Mouse (Mus musculus) testis, adult 2 months (tissue): ENCODE data around the gene Ube2o. TPM values are rescaled to one million over a fixed set of nuclear protein-coding genes. Genes with fewer than 3 reads are reported as not detected.
A peak's percentile ranks its signal among the peaks of the same experiment; 100 is the strongest.

Experiments
- H3K27ac ChIP-seq: fragments of 200-500 bp; 2 replicates; pipeline ENCODE4 v1.5.1; 2012; ENCODE audit warnings: low read depth, low read length; ENCODE audit not compliant: control insufficient read depth, insufficient read depth
- H3K27me3 ChIP-seq: fragments of 200-500 bp; 2 replicates; pipeline ENCODE4 v1.6.1; 2012; ENCODE audit warnings: mild to moderate bottlenecking, low read length, moderate library complexity; ENCODE audit not compliant: control insufficient read depth, insufficient read depth
- H3K36me3 ChIP-seq: fragments of 200-500 bp; 2 replicates; pipeline ENCODE4 v1.6.1; 2012; ENCODE audit warnings: mild to moderate bottlenecking, low read length; ENCODE audit not compliant: control insufficient read depth, insufficient read depth
- H3K4me1 ChIP-seq: fragments of 200-500 bp; 2 replicates; pipeline ENCODE4 v1.6.1; 2012; ENCODE audit warnings: low read length; ENCODE audit not compliant: control insufficient read depth, insufficient read depth
- H3K4me3 ChIP-seq: fragments of 200-500 bp; 2 replicates; pipeline ENCODE4 v1.5.1; 2012; ENCODE audit warnings: low read depth, mild to moderate bottlenecking, low read length, moderate library complexity, mixed read lengths; ENCODE audit not compliant: control insufficient read depth
- CTCF ChIP-seq: fragments of 200-500 bp; IDR thresholded peaks from 2 replicates; pipeline ENCODE4 v1.5.1; 2012; ENCODE audit warnings: low read depth, mild to moderate bottlenecking, inconsistent platforms, low read length, moderate library complexity; ENCODE audit not compliant: control insufficient read depth, insufficient read depth, insufficient replicate concordance
- POLR2A ChIP-seq: fragments of 200-500 bp; IDR thresholded peaks from 2 replicates; pipeline ENCODE4 v1.6.1; 2012; ENCODE audit warnings: low read depth, mild to moderate bottlenecking, inconsistent platforms, low read length, moderate library complexity; ENCODE audit not compliant: control insufficient read depth
- polyA plus RNA-seq: library from polyadenylated mRNA; depleted of rRNA; stranded (reverse); fragments of >200 nt; gene quantifications from 2 replicates; pipeline ENCODE4 v1.2.3, GENCODE M21; 2012

Ube2o gene
- polyA plus RNA-seq, 1 experiment = 31.6 TPM

DNA sequence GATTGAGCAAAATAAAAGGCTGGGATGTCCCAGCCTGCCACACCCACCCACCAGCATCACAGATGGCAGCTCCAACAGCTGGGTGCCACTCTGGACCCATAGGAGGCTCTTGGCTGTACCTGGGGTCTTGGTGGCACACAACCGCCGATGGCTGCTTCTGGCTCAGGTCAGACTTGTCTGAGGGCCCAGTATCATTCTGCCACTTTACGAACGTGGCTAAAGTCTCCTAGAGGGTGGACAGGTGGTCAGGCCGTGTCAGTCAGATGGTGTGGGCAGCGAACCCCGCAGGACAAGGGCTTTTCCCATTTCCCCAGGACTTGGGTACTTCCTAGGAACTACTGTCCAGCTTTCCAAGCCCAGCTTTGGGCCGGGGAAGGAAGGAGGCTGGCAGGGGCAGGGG lies 19.9 kb upstream of the Ube2o start:
- H3K4me3 ChIP-seq = no peak overlapping the region
- no peaks in the 10 kb centered on the region for H3K27me3 ChIP-seq
- H3K4me1 ChIP-seq = no peaks in the 10 kb centered on the region
- no peak overlapping the region for H3K27ac ChIP-seq
- H3K36me3 ChIP-seq = no peaks in the 10 kb centered on the region
- no peak for TF ChIP-seq POLR2A
- TF ChIP-seq CTCF = no peak

DNA sequence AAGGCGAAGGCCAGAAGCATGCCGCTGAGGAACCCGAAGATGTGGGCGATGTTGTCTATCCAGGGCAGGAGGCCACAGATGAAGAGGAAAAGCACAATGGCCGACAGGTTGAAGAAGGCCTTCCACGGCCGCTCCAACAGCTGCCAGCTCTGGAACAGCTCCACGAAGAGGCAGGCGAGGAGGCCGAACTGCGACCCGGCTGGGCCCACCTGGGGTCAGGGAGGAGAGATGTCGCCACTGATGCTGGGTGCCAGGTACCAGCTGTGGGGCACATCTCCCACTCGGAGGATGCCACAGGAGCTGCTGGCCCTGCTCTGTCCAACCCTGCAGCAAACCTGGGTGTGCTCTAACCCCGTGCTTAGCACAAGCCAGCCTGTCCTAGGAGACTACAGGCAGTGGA lies 18.0 kb upstream of the Ube2o start:
- TF ChIP-seq CTCF = no peak
- no peak for TF ChIP-seq POLR2A
- Histone ChIP-seq H3K4me1 (no peaks in the 10 kb centered on the region), H3K27me3 (no peaks in the 10 kb centered on the region), H3K4me3 (no peak overlapping the region), H3K27ac (no peak overlapping the region), H3K36me3 (no peaks in the 10 kb centered on the region)

DNA sequence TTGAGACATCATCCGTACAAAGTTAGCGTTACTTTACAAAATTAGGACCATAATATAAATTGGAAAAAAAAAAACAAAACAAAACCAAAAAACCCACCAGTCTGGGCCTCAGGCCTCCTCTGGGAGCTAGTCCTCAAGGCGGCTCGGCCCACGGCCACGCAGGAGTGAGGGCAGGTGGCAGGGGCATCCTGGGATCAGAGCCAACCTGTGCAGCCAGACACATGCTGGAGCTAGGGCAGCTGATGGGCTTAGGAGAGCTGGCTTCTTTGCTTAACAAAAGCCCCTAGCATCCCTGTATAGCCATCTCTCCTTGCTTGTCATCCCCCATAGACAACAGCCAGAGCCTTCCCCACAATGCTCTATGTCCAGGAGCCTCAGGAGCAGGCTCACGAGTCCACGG lies 16.9 kb upstream of the Ube2o start:
- Histone ChIP-seq H3K27me3 (no peaks in the 10 kb centered on the region), H3K27ac (no peak overlapping the region), H3K36me3 (no peaks in the 10 kb centered on the region), H3K4me3 (no peak overlapping the region), H3K4me1 (no peaks in the 10 kb centered on the region)
- no peak for TF ChIP-seq CTCF
- no peak for TF ChIP-seq POLR2A

DNA sequence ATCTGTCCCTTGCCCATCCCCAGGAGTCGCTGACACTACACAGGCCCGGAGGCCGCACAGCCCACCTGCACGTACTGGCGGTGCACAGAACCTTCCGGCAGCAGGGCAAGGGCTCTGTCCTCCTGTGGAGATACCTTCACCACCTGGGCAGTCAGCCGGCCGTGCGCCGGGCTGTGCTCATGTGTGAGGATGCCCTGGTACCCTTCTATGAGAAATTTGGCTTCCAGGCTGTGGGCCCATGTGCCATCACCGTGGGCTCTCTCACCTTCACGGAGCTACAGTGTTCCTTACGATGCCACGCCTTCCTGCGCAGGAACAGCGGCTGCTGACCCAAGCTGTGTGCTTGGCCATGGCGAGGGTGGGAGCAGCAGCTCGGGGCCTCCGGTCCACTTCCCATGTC lies 15.5 kb upstream of the Ube2o start:
- Histone ChIP-seq H3K4me1 (no peaks in the 10 kb centered on the region), H3K27ac (no peak overlapping the region), H3K4me3 (no peak overlapping the region), H3K27me3 (no peaks in the 10 kb centered on the region), H3K36me3 (no peaks in the 10 kb centered on the region)
- TF ChIP-seq CTCF (no peak), POLR2A (no peak)

DNA sequence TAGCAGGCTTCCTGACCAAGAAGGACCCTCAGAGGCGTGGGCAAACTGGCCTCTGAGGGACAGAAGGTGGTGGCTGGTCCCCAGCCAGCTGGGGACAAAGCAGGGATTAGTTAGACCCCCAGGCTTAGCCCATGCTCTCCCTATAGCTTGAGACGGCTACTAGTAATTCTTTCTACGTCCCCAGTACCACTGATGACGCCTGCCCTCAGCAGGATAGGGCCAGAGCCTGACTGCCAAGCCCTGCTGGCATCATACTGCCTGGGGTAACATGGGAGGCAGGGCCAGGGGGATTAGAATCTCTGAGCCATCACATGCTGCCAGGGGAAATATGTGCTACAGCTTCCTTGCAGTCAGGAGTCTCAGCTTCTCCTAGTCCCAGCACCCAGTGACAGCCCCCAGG lies 12.1 kb upstream of the Ube2o start:
- H3K4me3 ChIP-seq = no peak overlapping the region
- H3K4me1 ChIP-seq = peaks cover 2% of the 10 kb centered on the region
- no peaks in the 10 kb centered on the region for H3K27me3 ChIP-seq
- H3K36me3 ChIP-seq = no peaks in the 10 kb centered on the region
- TF ChIP-seq POLR2A = no peak
- TF ChIP-seq CTCF = no peak
- H3K27ac ChIP-seq = no peak overlapping the region

DNA sequence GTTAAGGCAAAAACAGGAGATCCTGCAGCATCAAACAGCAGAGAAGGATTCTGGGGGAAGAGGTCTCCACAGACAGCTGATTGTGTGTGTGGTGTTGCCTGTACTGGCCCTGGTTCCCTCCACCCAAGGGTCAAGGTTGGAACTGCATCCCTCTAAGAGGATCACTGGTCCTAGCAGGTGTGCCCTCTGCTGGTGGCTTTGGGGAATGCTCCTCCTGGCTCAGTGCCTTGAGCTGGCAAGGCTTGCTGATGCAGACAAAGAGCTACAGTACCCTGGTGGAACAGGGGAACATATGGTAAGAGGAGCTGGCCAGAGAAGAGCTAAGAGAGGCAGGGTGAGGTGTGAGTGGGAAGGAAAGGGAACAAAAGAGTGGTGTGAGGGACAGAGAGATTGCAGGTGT lies 11.2 kb upstream of the Ube2o start:
- Histone ChIP-seq H3K27me3 (no peaks in the 10 kb centered on the region), H3K4me1 (peaks cover 2% of the 10 kb centered on the region), H3K4me3 (no peak overlapping the region), H3K27ac (no peak overlapping the region), H3K36me3 (no peaks in the 10 kb centered on the region)
- peak; percentile 98 for TF ChIP-seq CTCF
- no peak for TF ChIP-seq POLR2A

DNA sequence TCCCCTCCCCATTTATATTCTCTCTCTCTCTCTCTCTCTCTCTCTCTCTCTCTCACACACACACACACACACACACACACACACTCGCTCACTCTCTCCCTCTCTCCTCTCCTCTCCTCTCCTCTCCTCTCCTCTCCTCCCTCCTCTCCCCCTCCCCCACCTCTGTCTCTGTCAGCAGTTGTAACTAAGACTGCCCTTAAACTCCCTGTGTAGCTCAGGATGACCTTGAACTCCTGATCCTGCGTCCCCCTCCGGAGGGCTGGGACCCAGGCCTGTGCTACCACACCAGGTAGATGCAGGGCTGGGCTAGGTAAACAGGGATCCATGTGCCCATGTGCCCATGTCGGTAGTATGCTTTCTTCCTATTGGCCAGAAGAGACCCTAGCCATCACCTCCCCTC lies 10.4 kb upstream of the Ube2o start:
- Histone ChIP-seq H3K36me3 (no peaks in the 10 kb centered on the region), H3K4me1 (peaks cover 2% of the 10 kb centered on the region), H3K27me3 (no peaks in the 10 kb centered on the region), H3K4me3 (no peak overlapping the region), H3K27ac (no peak overlapping the region)
- TF ChIP-seq CTCF = no peak
- TF ChIP-seq POLR2A = no peak

DNA sequence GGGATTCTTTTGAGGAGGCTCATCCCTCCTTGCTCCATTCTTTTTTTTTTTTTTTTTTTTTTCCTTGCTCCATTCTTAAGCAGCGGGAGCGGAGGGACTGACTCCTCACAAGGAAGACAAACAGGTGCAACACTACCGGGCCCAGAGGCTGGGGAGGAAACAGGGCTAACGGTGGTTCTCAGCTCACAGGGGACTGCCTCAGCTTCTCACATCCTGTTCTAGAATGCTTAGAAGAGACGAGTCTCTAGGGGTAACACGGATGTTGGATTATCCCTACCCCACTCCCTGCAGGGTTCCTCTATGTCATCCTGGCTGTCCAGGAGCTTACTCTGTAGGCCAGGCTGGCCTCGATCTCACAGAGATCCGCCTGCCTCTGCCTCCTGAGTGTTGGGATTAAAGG lies 8.3 kb upstream of the Ube2o start:
- no peaks in the 10 kb centered on the region for H3K36me3 ChIP-seq
- H3K27ac ChIP-seq = no peak overlapping the region
- H3K4me3 ChIP-seq = no peak overlapping the region
- TF ChIP-seq CTCF (no peak), POLR2A (no peak)
- H3K4me1 ChIP-seq = peaks cover 2% of the 10 kb centered on the region
- H3K27me3 ChIP-seq = no peaks in the 10 kb centered on the region
